ENCODE assay signal across 20 mouse cellular contexts in the genomic region with DNA sequence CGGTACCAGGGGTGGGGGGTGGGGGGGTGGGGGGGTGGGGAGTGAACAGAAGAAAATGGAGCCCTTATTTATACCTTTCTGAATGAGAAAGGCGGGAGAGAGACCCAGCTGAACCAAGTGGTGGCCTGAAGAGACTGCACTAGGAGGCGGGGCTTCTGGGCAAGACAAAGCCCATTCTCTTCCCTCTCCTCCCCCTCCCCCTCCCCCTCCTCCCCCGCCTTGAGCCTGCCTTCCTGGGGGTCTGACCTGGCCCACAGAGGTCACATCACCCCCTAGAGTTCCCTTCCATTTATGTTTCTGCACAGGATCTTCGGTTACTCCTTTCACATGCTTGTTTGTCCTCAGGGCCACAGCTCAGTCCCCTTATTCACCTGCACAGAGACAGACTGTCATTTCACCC. TPM values are rescaled to one million over a fixed set of nuclear protein-coding genes. Genes with fewer than 3 reads are reported as not detected.
DNase-seq lines count a peak whose midpoint lies in the region; ATAC-seq and TF ChIP-seq lines count a peak whose summit lies in the region.
"Had no signal": no experiment of that assay in that cellular context is flagged by ENCODE, and none has a peak within 500 bp of the region (broad histone marks: within the 10 kb centered on the region; RNA-seq: fewer than 3 reads in every experiment).

No protein-coding gene starts in this region.

- H3K4me2 ChIP-seq in intestine, embryonic 16.5 days (ENCODE audit: low read depth, low read length): no peak overlapping the region
- no peak overlapping the region for H3K4me2 ChIP-seq in intestine, embryonic 15.5 days (replicated peaks)
- no peak overlapping the region for H3K4me2 ChIP-seq in heart, embryonic 12.5 days
- H3K4me2 ChIP-seq: forebrain, embryonic 15.5 days; heart, embryonic 13.5 days; hindbrain, embryonic 13.5 days; limb, embryonic 13.5 days; liver, embryonic 12.5 days; lung, embryonic 14.5 days had no signal

- H3K9me3 ChIP-seq in intestine, embryonic 16.5 days (ENCODE audit: control insufficient read depth, low read length): no peaks in the 10 kb centered on the region
- no peaks in the 10 kb centered on the region for H3K9me3 ChIP-seq in intestine, embryonic 15.5 days
- no peaks in the 10 kb centered on the region for H3K9me3 ChIP-seq in ES-E14 (ENCODE audit: control insufficient read depth, insufficient read depth, low read depth, low read length)
- H3K9me3 ChIP-seq in heart, embryonic 12.5 days (replicated peaks): no peaks in the 10 kb centered on the region; the same call in 1 of the 2 replicates
- H3K9me3 ChIP-seq: forebrain, embryonic 15.5 days; heart, embryonic 13.5 days; hindbrain, embryonic 13.5 days; limb, embryonic 13.5 days; liver, embryonic 12.5 days; megakaryocyte, embryonic 14.5 days had no signal

- in situ Hi-C loops in ES-E14 (cut with MboI; ENCODE audit: low sequenced_read_pairs in 2 of 2, unreplicated experiment in 2 of 2): no loop called here

- WGBS in intestine, embryonic 16.5 days: 29% methylated on average over 5 of the region's 5 CpGs
- 28% methylated on average over 5 of the region's 5 CpGs for WGBS in intestine, embryonic 15.5 days
- WGBS in heart, embryonic 12.5 days: 31% methylated on average over 4 of the region's 5 CpGs

- peak overlapping the region; percentile 1; the same call in 1 of the 2 replicates for H3K27ac ChIP-seq in intestine, embryonic 16.5 days (ENCODE audit: low read length)
- no peak overlapping the region for H3K27ac ChIP-seq in intestine, embryonic 15.5 days
- H3K27ac ChIP-seq in ES-E14 (ENCODE audit: insufficient read depth, low read depth, low read length, poor library complexity, severe bottlenecking): peak overlapping the region; percentile 45; the same call in 1 of the 2 replicates
- no peak overlapping the region for H3K27ac ChIP-seq in heart, embryonic 12.5 days (ENCODE audit: poor library complexity, severe bottlenecking)
- H3K27ac ChIP-seq: forebrain, embryonic 15.5 days; heart, embryonic 13.5 days; hindbrain, embryonic 13.5 days; limb, embryonic 13.5 days; liver, embryonic 12.5 days had no signal

- ATAC-seq in intestine, embryonic 16.5 days: no peak
- no peak for ATAC-seq in intestine, embryonic 15.5 days
- ATAC-seq in CD4-positive, CD25-positive, alpha-beta regulatory T cell, adult 4 months: no peak
- no peak for ATAC-seq in heart, embryonic 12.5 days (ENCODE audit: insufficient number of reproducible peaks, low FRiP score)
- ATAC-seq: forebrain, embryonic 15.5 days; liver, embryonic 12.5 days had no signal

- H3K36me3 ChIP-seq in intestine, embryonic 16.5 days (ENCODE audit: control insufficient read depth, insufficient read depth, low read length): no peaks in the 10 kb centered on the region
- H3K36me3 ChIP-seq in intestine, embryonic 15.5 days: no peaks in the 10 kb centered on the region
- no peaks in the 10 kb centered on the region for H3K36me3 ChIP-seq in ES-E14 (ENCODE audit: control insufficient read depth, insufficient read depth, low read length, poor library complexity, severe bottlenecking)
- no peaks in the 10 kb centered on the region for H3K36me3 ChIP-seq in heart, embryonic 12.5 days
- H3K36me3 ChIP-seq: forebrain, embryonic 15.5 days; heart, embryonic 13.5 days; hindbrain, embryonic 13.5 days; limb, embryonic 13.5 days; liver, embryonic 12.5 days had no signal

- no peak overlapping the region for H3K9ac ChIP-seq in intestine, embryonic 16.5 days (ENCODE audit: low read depth, low read length)
- H3K9ac ChIP-seq in intestine, embryonic 15.5 days: no peak overlapping the region
- no peak overlapping the region for H3K9ac ChIP-seq in ES-E14 (ENCODE audit: insufficient read depth, low read depth, low read length, poor library complexity, severe bottlenecking)
- H3K9ac ChIP-seq in heart, embryonic 12.5 days: no peak overlapping the region
- H3K9ac ChIP-seq: forebrain, embryonic 15.5 days; heart, embryonic 13.5 days; hindbrain, embryonic 13.5 days; limb, embryonic 13.5 days; liver, embryonic 12.5 days; lung, embryonic 14.5 days had no signal

- no peak overlapping the region for H3K4me3 ChIP-seq in intestine, embryonic 16.5 days (ENCODE audit: low read length)
- H3K4me3 ChIP-seq in intestine, embryonic 15.5 days (replicated peaks): no peak overlapping the region
- no peak overlapping the region for H3K4me3 ChIP-seq in ES-E14 (ENCODE audit: insufficient read depth in 1 of 2, low read depth in 1 of 2, low read length in 2 of 2, poor library complexity in 1 of 2, severe bottlenecking in 1 of 2)
- no peak overlapping the region for H3K4me3 ChIP-seq in heart, embryonic 12.5 days
- H3K4me3 ChIP-seq: forebrain, embryonic 15.5 days; heart, embryonic 13.5 days; hindbrain, embryonic 13.5 days; limb, embryonic 13.5 days; liver, embryonic 12.5 days; megakaryocyte, embryonic 14.5 days had no signal

- peaks cover 13% of the 10 kb centered on the region for H3K4me1 ChIP-seq in intestine, embryonic 16.5 days (ENCODE audit: control insufficient read depth, insufficient read depth, low read length)
- H3K4me1 ChIP-seq in intestine, embryonic 15.5 days (replicated peaks): 0 out of 2 replicates have a peak, but pooled peaks cover 4% of the 10 kb centered on the region
- H3K4me1 ChIP-seq in ES-E14 (ENCODE audit: control insufficient read depth in 2 of 2, insufficient read depth in 2 of 2, low read length in 2 of 2, poor library complexity in 1 of 2): peaks cover 10 to 28% of the 10 kb centered on the region in 2 experiments
- H3K4me1 ChIP-seq in heart, embryonic 12.5 days (replicated peaks): peaks cover 6% of the 10 kb centered on the region
- H3K4me1 ChIP-seq: forebrain, embryonic 15.5 days; hindbrain, embryonic 13.5 days had no signal

- no peaks in the 10 kb centered on the region for H3K27me3 ChIP-seq in intestine, embryonic 16.5 days (replicated peaks; ENCODE audit: control insufficient read depth, insufficient read depth, low read length)
- no peaks in the 10 kb centered on the region for H3K27me3 ChIP-seq in intestine, embryonic 15.5 days (replicated peaks)
- H3K27me3 ChIP-seq in heart, embryonic 12.5 days (replicated peaks): no peaks in the 10 kb centered on the region
- H3K27me3 ChIP-seq: CH12.LX; forebrain, embryonic 15.5 days; heart, embryonic 13.5 days; hindbrain, embryonic 13.5 days; limb, embryonic 13.5 days; liver, embryonic 12.5 days had no signal

- peak; percentile 46 for DNase-seq in ES-E14 (ENCODE audit: low read depth, low spot score)
- peak; percentile 52 for DNase-seq in embryo, embryonic 11 days
- DNase-seq in retina, postnatal 1 day: peak; percentile 58
- DNase-seq: adrenal gland, postnatal 25 days; cerebellum, adult 9-11 months; heart, postnatal 14 days; kidney, postnatal 25 days; layer of hippocampus, postnatal 36 days; lung, embryonic 14.5 days had no signal

TF ChIP-seq in ES-E14, 5 proteins besides CTCF, POLR2A, EP300 and RAD21:
- TF ChIP-seq ZNF384 (IDR thresholded peaks at IDR 0.05; ENCODE audit: low read depth, low read length) (no peak), ZC3H11A (IDR thresholded peaks at IDR 0.05; ENCODE audit: borderline replicate concordance, low read depth, low read length) (no peak), MAFK (IDR thresholded peaks at IDR 0.05; ENCODE audit: insufficient read depth, low read depth, low read length) (no peak), HCFC1 (IDR thresholded peaks at IDR 0.05; ENCODE audit: borderline replicate concordance, insufficient read depth, low read length) (no peak), CHD2 (IDR thresholded peaks at IDR 0.05; ENCODE audit: low read depth, low read length) (no peak)

RNA-seq across cellular contexts. Expression of a gene that starts 15.3 kb away (rescaled TPM):
- polyA plus RNA-seq in intestine, embryonic 16.5 days (2015; fragmentation: Nextera tagmentation; extraction: Ambion mirVana): 108 and 129 TPM in 2 replicates
- polyA plus RNA-seq in intestine, embryonic 15.5 days (2015; fragmentation: Nextera tagmentation; extraction: Ambion mirVana): 51.3 and 66.1 TPM in 2 replicates
- total RNA-seq in ES-E14 (2012; rRNA removed): 15.1 and 26.7 TPM in 2 replicates
- 1 to 10 TPM in 1 of 2 experiments, under 1 TPM in 1; 0.98 to 2.2 TPM for polyA plus RNA-seq in CD4-positive, CD25-positive, alpha-beta regulatory T cell, adult 4 months (2017; shearing (Covaris generic))
- polyA plus RNA-seq in heart, embryonic 12.5 days (2016; fragmentation: Nextera tagmentation; extraction: Ambion mirVana): 14.3 and 15.0 TPM in 2 replicates
- total RNA-seq: CH12.LX had no signal

RNA-seq across cellular contexts. Expression of a gene that starts 31.7 kb away (rescaled TPM):
- 1,842 and 2,069 TPM in 2 replicates for polyA plus RNA-seq in intestine, embryonic 16.5 days (2015; fragmentation: Nextera tagmentation; extraction: Ambion mirVana)
- polyA plus RNA-seq in intestine, embryonic 15.5 days (2015; fragmentation: Nextera tagmentation; extraction: Ambion mirVana): 1,422 and 1,510 TPM in 2 replicates
- total RNA-seq in ES-E14 (2012; rRNA removed): 210 and 259 TPM in 2 replicates
- polyA plus RNA-seq in CD4-positive, CD25-positive, alpha-beta regulatory T cell, adult 4 months (2017; shearing (Covaris generic)): 100 to 1,000 TPM; 123 to 132 TPM
- polyA plus RNA-seq in heart, embryonic 12.5 days (2016; fragmentation: Nextera tagmentation; extraction: Ambion mirVana): 655 and 695 TPM in 2 replicates

RNA-seq across cellular contexts. Expression of a gene that starts 31.8 kb away (rescaled TPM):
- polyA plus RNA-seq in intestine, embryonic 16.5 days (2015; fragmentation: Nextera tagmentation; extraction: Ambion mirVana): 13.2 and 14.6 TPM in 2 replicates
- 15.6 and 18.4 TPM in 2 replicates for polyA plus RNA-seq in intestine, embryonic 15.5 days (2015; fragmentation: Nextera tagmentation; extraction: Ambion mirVana)
- total RNA-seq in ES-E14 (2012; rRNA removed): 5.3 and 8.3 TPM in 2 replicates
- polyA plus RNA-seq in CD4-positive, CD25-positive, alpha-beta regulatory T cell, adult 4 months (2017; shearing (Covaris generic)): 10 to 100 TPM; 21.6 to 30.4 TPM
- 11.8 and 14.1 TPM in 2 replicates for polyA plus RNA-seq in heart, embryonic 12.5 days (2016; fragmentation: Nextera tagmentation; extraction: Ambion mirVana)

Comparison
In these comparisons a context has a peak if more than half of its experiments do, and no peak if none do; other contexts are left out.
1. H3K27ac ChIP-seq: peak in intestine, embryonic 16.5 days (single experiment) and ES-E14 (single experiment); none in intestine, embryonic 15.5 days (single experiment) and heart, embryonic 12.5 days (single experiment).
2. Peak in every context shown above with its lines, with median percentiles within 50 percentile points of each other: DNase-seq.